Mouse (Mus musculus) erythroblast, embryonic 14.5 days (primary cell): ENCODE data around the gene Zfp382. TPM values are rescaled to one million over a fixed set of nuclear protein-coding genes. Genes with fewer than 3 reads are reported as not detected.
A peak's percentile ranks its signal among the peaks of the same experiment; 100 is the strongest.

Source experiments
- H3K27me3 ChIP-seq: 2 replicates; pipeline ENCODE4 v1.6.1; 2012; ENCODE audit warnings: inconsistent platforms; ENCODE audit not compliant: control insufficient read depth
- H3K36me3 ChIP-seq: 2 replicates; pipeline ENCODE4 v1.6.1; 2012; ENCODE audit warnings: mild to moderate bottlenecking, inconsistent platforms; ENCODE audit not compliant: control insufficient read depth
- H3K4me1 ChIP-seq: 2 replicates; pipeline ENCODE4 v1.6.1; 2012; ENCODE audit warnings: inconsistent platforms; ENCODE audit not compliant: control insufficient read depth
- H3K4me3 ChIP-seq: replicated peaks from 2 replicates; pipeline ENCODE3; 2012; ENCODE audit warnings: moderate library complexity, mild to moderate bottlenecking, inconsistent platforms
- H3K9me3 ChIP-seq: 2 replicates; pipeline ENCODE4 v1.6.1; 2012; ENCODE audit warnings: low read length, inconsistent platforms, mixed read lengths; ENCODE audit not compliant: control insufficient read depth
- GATA1 ChIP-seq: IDR thresholded peaks from 2 replicates; pipeline ENCODE4 v1.6.1; 2012; ENCODE audit warnings: low read length, inconsistent platforms, mixed read lengths
- TAL1 ChIP-seq: IDR thresholded peaks from 3 replicates; pipeline ENCODE4 v1.6.1; 2012; ENCODE audit warnings: low read length, inconsistent platforms, mixed read lengths
- polyA plus RNA-seq: library from polyadenylated mRNA; stranded (reverse); fragments of >175 nt; gene quantifications from 2 replicates; pipeline ENCODE4 v1.2.3, GENCODE M21; 2012

The Zfp382 gene
- polyA plus RNA-seq = 0.11 TPM in 1 of 2 replicates, not detected in the other

- TF ChIP-seq GATA1 = no peak
- Histone ChIP-seq H3K9me3 (peaks cover 8% of the 10 kb centered on the region), H3K36me3 (no peaks in the 10 kb centered on the region), H3K4me1 (peaks cover 22% of the 10 kb centered on the region), H3K27me3 (no peaks in the 10 kb centered on the region), H3K4me3 (peak within 1 kb of the TSS; percentile 84)
Measured at GRCm38 (mm10) chr7:30121308-30122187, at the start of gene Zfp382. Gene Zfp382, plus strand, starts transcription at chr7:30121942.

- Histone ChIP-seq H3K9me3 (no peaks in the 10 kb centered on the region), H3K27me3 (no peaks in the 10 kb centered on the region), H3K4me3 (peak within 1 kb of the TSS; percentile 86), H3K4me1 (peaks cover 17% of the 10 kb centered on the region), H3K36me3 (no peaks in the 10 kb centered on the region)
- no peak for TF ChIP-seq GATA1
- no peak for TF ChIP-seq TAL1
Measured at GRCm38 (mm10) chr7:30072146-30073028, 49.4 kb upstream of the Zfp382 start, which contains the start of gene Zfp82. Gene Zfp82, minus strand, starts transcription at chr7:30072900.

GRCm38 (mm10) chr7:30086524-30086923, 35.2 kb upstream of the Zfp382 start:
- TF ChIP-seq GATA1 = no peak
- no peak for TF ChIP-seq TAL1
- H3K27me3 ChIP-seq = no peaks in the 10 kb centered on the region
- H3K9me3 ChIP-seq = no peaks in the 10 kb centered on the region
- peaks cover 26% of the 10 kb centered on the region for H3K4me1 ChIP-seq
- H3K4me3 ChIP-seq = no peak overlapping the region
- peaks cover 7% of the 10 kb centered on the region for H3K36me3 ChIP-seq

- peaks cover 37% of the 10 kb centered on the region for H3K4me1 ChIP-seq
- TF ChIP-seq TAL1 (no peak), GATA1 (no peak)
- no peaks in the 10 kb centered on the region for H3K9me3 ChIP-seq
- H3K27me3 ChIP-seq = no peaks in the 10 kb centered on the region
- peak overlapping the region; percentile 75 for H3K4me3 ChIP-seq
- peaks cover 7% of the 10 kb centered on the region for H3K36me3 ChIP-seq
Measured at GRCm38 (mm10) chr7:30089405-30089804, 32.3 kb upstream of the Zfp382 start.

GRCm38 (mm10) chr7:30090092-30090969, 31.4 kb upstream of the Zfp382 start, which contains the start of the genes Gm26920 and Zfp566:
Gene Gm26920, minus strand, starts transcription at chr7:30090410.
Gene Zfp566, minus strand, starts transcription at chr7:30090527.
- H3K4me1 ChIP-seq = peaks cover 44% of the 10 kb centered on the region
- no peaks in the 10 kb centered on the region for H3K9me3 ChIP-seq
- peaks cover 5% of the 10 kb centered on the region for H3K36me3 ChIP-seq

GRCm38 (mm10) chr7:30090970-30091585, 30.7 kb upstream of the Zfp382 start:
- TF ChIP-seq TAL1 = no peak
- no peak for TF ChIP-seq GATA1
- no peaks in the 10 kb centered on the region; the same call in 1 of the 2 replicates for H3K36me3 ChIP-seq
- peak overlapping the region; percentile 75 for H3K4me3 ChIP-seq
- peaks cover 50% of the 10 kb centered on the region for H3K4me1 ChIP-seq
- no peaks in the 10 kb centered on the region for H3K9me3 ChIP-seq
- H3K27me3 ChIP-seq = no peaks in the 10 kb centered on the region

More at GRCm38 (mm10) chr7:30090092-30090969, 31.4 kb upstream of the Zfp382 start, which contains the start of the genes Gm26920 and Zfp566:
- TF ChIP-seq GATA1 = no peak
- no peak for TF ChIP-seq TAL1
- Histone ChIP-seq H3K4me3 (peak within 1 kb of the TSS; percentile 75), H3K27me3 (no peaks in the 10 kb centered on the region)

GRCm38 (mm10) chr7:30092666-30093065, 29.1 kb upstream of the Zfp382 start:
- H3K4me3 ChIP-seq = no peak overlapping the region
- no peaks in the 10 kb centered on the region for H3K9me3 ChIP-seq
- H3K4me1 ChIP-seq = peaks cover 59% of the 10 kb centered on the region
- H3K36me3 ChIP-seq = no peaks in the 10 kb centered on the region
- TF ChIP-seq GATA1 (no peak), TAL1 (no peak)
- H3K27me3 ChIP-seq = no peaks in the 10 kb centered on the region
